Mouse (Mus musculus): ENCODE data around the gene Hpcal1. TPM values are rescaled to one million over a fixed set of nuclear protein-coding genes. Genes with fewer than 3 reads are reported as not detected.

Hpcal1 gene
- polyA plus RNA-seq, 1 experiment = 76.2 TPM

DNA sequence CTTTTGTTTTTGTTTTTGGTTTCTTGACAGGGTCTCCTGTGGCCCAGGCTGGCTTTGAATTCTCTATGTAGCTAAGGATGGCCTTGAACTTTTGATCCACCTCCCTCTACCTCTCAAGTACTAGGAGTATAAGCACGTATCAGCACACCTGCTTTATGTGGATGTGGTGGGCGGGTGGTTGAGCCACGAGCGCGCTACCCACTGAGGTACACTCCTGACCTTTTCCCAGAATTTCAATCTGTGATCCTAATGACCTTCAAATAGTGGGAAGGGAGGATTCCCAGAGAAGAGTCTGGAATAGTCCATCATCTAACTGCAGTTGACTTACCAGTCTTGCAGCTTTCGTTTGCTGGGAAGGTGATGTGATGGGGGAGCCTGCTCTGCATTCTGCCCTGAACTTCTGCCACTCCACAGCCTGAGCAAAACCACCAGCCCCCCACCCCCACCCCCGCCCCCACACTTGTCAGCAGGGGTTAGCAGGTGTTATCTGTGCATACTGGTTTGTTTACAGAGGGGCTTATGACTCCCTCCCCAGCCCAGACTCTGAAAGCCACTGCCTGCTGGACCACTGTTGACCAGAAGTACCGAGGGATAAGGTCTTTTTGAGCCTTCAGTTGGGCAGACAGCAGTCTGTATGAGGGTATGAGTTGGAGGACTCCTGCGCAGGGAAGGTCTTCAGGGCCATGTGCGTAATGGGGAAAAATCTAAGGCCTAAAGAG lies 46.4 kb downstream of the Hpcal1 start:
- H3K4me3 ChIP-seq (ENCODE audit: extremely low read depth, insufficient read depth, insufficient read length) = no peak overlapping the region
- H3K27me3 ChIP-seq (ENCODE audit: control insufficient read depth, insufficient read depth, low read length) = no peaks in the 10 kb centered on the region
- no peak overlapping the region for H3K27ac ChIP-seq (ENCODE audit: insufficient read depth, low read length)
- DNase-seq (ENCODE audit: low read depth in 1 of 2, low spot score in 2 of 2) = no peak
- no peak for TF ChIP-seq POLR2A (IDR thresholded peaks at IDR 0.05; ENCODE audit: low read depth, low read length)
- TF ChIP-seq CTCF (IDR thresholded peaks at IDR 0.05; ENCODE audit: extremely low read depth, insufficient read depth, insufficient read length, insufficient replicate concordance) = no peak
- H3K4me1 ChIP-seq (ENCODE audit: control insufficient read depth, insufficient read depth, insufficient read length) = no peaks in the 10 kb centered on the region; the same call in 1 of the 2 replicates
- no peaks in the 10 kb centered on the region for H3K36me3 ChIP-seq (ENCODE audit: control insufficient read depth, insufficient read depth, low read length)
- WGBS = 68% methylated on average over 10 of the region's 10 CpGs

DNA sequence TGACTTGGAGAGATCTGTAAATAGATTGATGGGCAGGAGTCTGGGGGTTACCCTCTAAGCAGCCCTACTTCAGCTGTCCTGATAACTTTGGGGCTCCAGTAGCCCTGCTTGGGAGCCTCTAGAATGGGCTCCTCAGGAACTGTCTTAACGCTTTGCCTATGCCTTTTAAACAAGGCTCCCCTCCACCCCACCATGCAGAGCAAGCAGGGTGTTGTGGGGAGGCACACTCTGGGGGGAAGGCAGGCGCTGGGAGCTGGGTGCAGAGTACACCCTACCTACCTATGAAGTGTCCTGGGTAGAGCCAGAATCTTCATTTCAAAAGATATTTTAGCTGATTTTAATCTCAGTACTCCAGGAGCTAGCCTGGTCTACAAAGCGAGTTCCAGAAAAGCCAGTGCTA lies 47.2 kb downstream of the Hpcal1 start:
- no peaks in the 10 kb centered on the region; the same call in 1 of the 2 replicates for H3K4me1 ChIP-seq (ENCODE audit: control insufficient read depth, insufficient read depth, insufficient read length)
- H3K27ac ChIP-seq (ENCODE audit: insufficient read depth, low read length) = no peak overlapping the region
- no peak for DNase-seq (ENCODE audit: low read depth in 1 of 2, low spot score in 2 of 2)
- 82% methylated on average over 3 of the region's 3 CpGs for WGBS
- no peak overlapping the region for H3K4me3 ChIP-seq (ENCODE audit: extremely low read depth, insufficient read depth, insufficient read length)
- TF ChIP-seq CTCF (IDR thresholded peaks at IDR 0.05; ENCODE audit: extremely low read depth, insufficient read depth, insufficient read length, insufficient replicate concordance) (no peak), POLR2A (IDR thresholded peaks at IDR 0.05; ENCODE audit: low read depth, low read length) (no peak)
- H3K36me3 ChIP-seq (ENCODE audit: control insufficient read depth, insufficient read depth, low read length) = no peaks in the 10 kb centered on the region
- H3K27me3 ChIP-seq (ENCODE audit: control insufficient read depth, insufficient read depth, low read length) = no peaks in the 10 kb centered on the region

DNA sequence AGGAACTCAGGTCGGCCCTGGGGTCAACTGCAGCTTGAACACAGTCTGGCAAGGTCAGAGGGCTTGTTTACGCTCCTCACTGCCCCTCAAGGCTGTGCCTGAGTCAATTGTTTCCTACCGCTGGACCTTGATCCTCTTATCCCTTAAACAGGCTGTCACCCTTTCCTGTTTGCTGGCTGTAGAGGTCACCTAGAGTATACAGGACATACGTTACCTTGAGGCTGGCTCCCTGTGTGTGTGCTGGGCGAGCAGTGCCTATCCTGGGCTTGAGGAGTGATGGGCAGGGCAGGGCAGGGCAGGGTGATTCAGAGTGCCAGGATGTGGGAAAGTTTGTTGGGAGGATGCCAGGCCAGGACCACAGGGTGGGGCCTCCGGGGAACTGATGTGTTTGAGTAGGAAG lies 47.8 kb downstream of the Hpcal1 start:
- H3K4me3 ChIP-seq (ENCODE audit: extremely low read depth, insufficient read depth, insufficient read length) = no peak overlapping the region
- 76% methylated on average over 6 of the region's 6 CpGs for whole genome bisulfite sequencing
- no peak for TF ChIP-seq CTCF (IDR thresholded peaks at IDR 0.05; ENCODE audit: extremely low read depth, insufficient read depth, insufficient read length, insufficient replicate concordance)
- no peak for TF ChIP-seq POLR2A (IDR thresholded peaks at IDR 0.05; ENCODE audit: low read depth, low read length)
- no peaks in the 10 kb centered on the region for H3K36me3 ChIP-seq (ENCODE audit: control insufficient read depth, insufficient read depth, low read length)
- no peaks in the 10 kb centered on the region; the same call in 1 of the 2 replicates for H3K4me1 ChIP-seq (ENCODE audit: control insufficient read depth, insufficient read depth, insufficient read length)
- DNase-seq (ENCODE audit: low read depth in 1 of 2, low spot score in 2 of 2) = no peak
- H3K27me3 ChIP-seq (ENCODE audit: control insufficient read depth, insufficient read depth, low read length) = no peaks in the 10 kb centered on the region
- H3K27ac ChIP-seq (ENCODE audit: insufficient read depth, low read length) = no peak overlapping the region

DNA sequence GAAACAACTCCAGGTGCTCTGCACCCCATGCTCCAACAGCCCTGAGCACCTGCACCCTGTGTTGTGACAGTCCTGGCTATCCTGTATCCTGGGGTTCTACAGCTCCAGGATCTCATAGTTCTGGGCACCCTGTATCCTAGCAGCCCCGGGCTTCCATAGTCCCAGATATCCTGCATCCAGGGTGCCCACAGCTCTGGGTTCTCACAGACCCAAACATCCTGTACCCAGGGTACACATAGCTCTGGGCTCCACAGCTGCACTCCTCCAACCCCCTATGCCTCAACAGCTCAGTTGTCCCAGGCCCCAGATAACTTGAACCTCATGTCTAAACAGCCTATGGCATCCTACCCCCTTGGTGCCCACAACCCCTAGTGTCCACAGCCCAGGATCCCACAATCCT lies 49.6 kb downstream of the Hpcal1 start:
- Histone ChIP-seq H3K36me3 (ENCODE audit: control insufficient read depth, insufficient read depth, low read length) (no peaks in the 10 kb centered on the region), H3K4me3 (ENCODE audit: extremely low read depth, insufficient read depth, insufficient read length) (no peak overlapping the region), H3K4me1 (ENCODE audit: control insufficient read depth, insufficient read depth, insufficient read length) (no peaks in the 10 kb centered on the region; the same call in 1 of the 2 replicates), H3K27me3 (ENCODE audit: control insufficient read depth, insufficient read depth, low read length) (no peaks in the 10 kb centered on the region), H3K27ac (ENCODE audit: insufficient read depth, low read length) (no peak overlapping the region)
- no peak for TF ChIP-seq CTCF (IDR thresholded peaks at IDR 0.05; ENCODE audit: extremely low read depth, insufficient read depth, insufficient read length, insufficient replicate concordance)
- no peak for TF ChIP-seq POLR2A (IDR thresholded peaks at IDR 0.05; ENCODE audit: low read depth, low read length)
- WGBS = 86% methylated on average over 1 of the region's 1 CpGs
- DNase-seq (ENCODE audit: low read depth in 1 of 2, low spot score in 2 of 2) = no peak

DNA sequence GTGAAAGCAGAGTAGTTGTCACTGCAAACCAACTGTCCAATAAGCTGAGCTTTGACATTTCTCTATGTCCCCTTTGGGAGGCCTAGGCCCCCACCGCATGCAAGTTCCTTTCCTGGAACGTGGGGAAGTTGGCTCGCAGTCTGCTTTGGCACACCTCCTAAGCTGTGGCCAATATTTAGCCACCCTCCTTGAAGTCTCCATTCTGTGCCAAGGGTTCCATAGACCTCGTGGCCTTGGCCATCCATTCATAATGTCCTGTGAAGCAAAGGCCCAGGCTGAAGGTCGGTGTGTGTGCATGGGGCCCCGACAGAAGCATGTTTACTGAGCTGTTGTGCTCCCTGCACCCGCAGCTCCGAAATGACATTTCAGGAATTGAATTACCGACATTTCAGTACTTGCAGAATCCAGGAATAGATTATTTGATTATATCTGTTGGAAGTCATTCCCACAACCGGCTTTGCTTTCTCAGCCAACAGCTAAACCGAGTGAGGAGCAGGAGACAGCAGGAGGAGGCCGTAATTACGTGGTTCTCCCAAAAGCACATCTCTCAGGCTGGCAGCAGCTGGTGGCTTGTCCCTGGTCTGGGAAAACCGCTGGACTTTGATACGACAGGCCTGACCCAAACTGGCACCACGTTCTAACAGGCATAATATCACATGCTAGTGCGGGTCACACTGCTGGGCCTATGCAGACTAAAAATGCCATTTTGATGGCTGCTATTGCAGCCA lies 51.1 kb downstream of the Hpcal1 start:
- WGBS = 76% methylated on average over 17 of the region's 17 CpGs
- DNase-seq (ENCODE audit: low read depth in 1 of 2, low spot score in 2 of 2) = no peak
- TF ChIP-seq CTCF (IDR thresholded peaks at IDR 0.05; ENCODE audit: extremely low read depth, insufficient read depth, insufficient read length, insufficient replicate concordance) (no peak), POLR2A (IDR thresholded peaks at IDR 0.05; ENCODE audit: low read depth, low read length) (no peak)
- H3K27me3 ChIP-seq (ENCODE audit: control insufficient read depth, insufficient read depth, low read length) = no peaks in the 10 kb centered on the region
- no peak overlapping the region for H3K4me3 ChIP-seq (ENCODE audit: extremely low read depth, insufficient read depth, insufficient read length)
- H3K4me1 ChIP-seq (ENCODE audit: control insufficient read depth, insufficient read depth, insufficient read length) = peaks cover 4% of the 10 kb centered on the region; the same call in 1 of the 2 replicates
- H3K27ac ChIP-seq (ENCODE audit: insufficient read depth, low read length) = no peak overlapping the region
- no peaks in the 10 kb centered on the region for H3K36me3 ChIP-seq (ENCODE audit: control insufficient read depth, insufficient read depth, low read length)

DNA sequence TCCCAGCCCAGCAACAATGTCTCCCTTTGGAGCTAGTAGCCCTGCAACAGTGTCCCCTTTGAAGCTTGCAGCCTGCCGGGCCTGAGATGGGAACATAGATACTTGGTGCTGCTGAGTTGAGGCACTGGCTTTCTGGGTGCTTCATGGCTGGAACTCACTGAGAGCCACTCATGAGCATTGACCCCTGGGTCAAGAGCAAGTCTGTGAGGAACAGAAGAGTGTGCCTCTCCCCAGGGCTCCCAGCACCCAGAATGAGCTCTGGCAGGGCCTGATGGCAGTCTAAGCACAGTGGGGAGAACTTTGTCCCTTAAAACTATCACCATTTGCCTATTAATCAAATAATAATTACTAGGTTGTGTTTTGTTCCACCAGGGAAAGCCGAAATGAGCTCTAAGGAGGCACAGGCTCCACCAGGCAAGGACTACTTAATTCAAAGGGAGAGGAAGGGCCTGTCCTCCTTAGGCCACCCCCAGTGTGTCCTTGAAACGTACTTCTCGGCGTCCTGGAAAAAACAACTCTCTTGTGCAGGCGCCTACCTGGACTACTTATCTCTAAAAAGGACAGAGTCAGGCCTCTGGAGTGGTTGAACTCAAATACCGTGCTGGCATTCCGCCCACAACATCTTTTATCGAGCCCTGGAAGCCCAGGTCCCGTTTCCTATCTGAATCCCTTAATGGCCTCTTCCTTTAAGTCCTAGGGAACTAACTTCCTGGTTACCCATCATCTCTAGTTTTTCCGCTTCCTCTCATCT lies 52.1 kb downstream of the Hpcal1 start:
- peaks cover 8% of the 10 kb centered on the region; the same call in 1 of the 2 replicates for H3K4me1 ChIP-seq (ENCODE audit: control insufficient read depth, insufficient read depth, insufficient read length)
- DNase-seq (ENCODE audit: low read depth in 1 of 2, low spot score in 2 of 2) = no peak
- H3K36me3 ChIP-seq (ENCODE audit: control insufficient read depth, insufficient read depth, low read length) = no peaks in the 10 kb centered on the region
- H3K4me3 ChIP-seq (ENCODE audit: extremely low read depth, insufficient read depth, insufficient read length) = no peak overlapping the region
- TF ChIP-seq CTCF (IDR thresholded peaks at IDR 0.05; ENCODE audit: extremely low read depth, insufficient read depth, insufficient read length, insufficient replicate concordance) (no peak), POLR2A (IDR thresholded peaks at IDR 0.05; ENCODE audit: low read depth, low read length) (no peak)
- WGBS = 86% methylated on average over 11 of the region's 11 CpGs
- no peaks in the 10 kb centered on the region for H3K27me3 ChIP-seq (ENCODE audit: control insufficient read depth, insufficient read depth, low read length)
- no peak overlapping the region for H3K27ac ChIP-seq (ENCODE audit: insufficient read depth, low read length)
